Mouse (Mus musculus) intestine, postnatal 0 days (tissue): ENCODE data around the gene Spp2. TPM values are rescaled to one million over a fixed set of nuclear protein-coding genes. Genes with fewer than 3 reads are reported as not detected.
A peak's percentile ranks its signal among the peaks of the same experiment; 100 is the strongest.

Experiments used
- ATAC-seq: fragments of 200-750 bp; cut with Nextera tagmentation; 2 replicates; pipeline ENCODE4 v1.8.0; 2017; ENCODE audit warnings: mild to moderate bottlenecking, moderate TSS enrichment, moderate library complexity
- H3K27ac ChIP-seq: fragments of 300-500 bp; sonication (generic); 2 replicates; pipeline ENCODE4 v1.5.1; 2014; ENCODE audit warnings: mild to moderate bottlenecking, low read depth, low read length, moderate library complexity
- H3K27me3 ChIP-seq: fragments of 300-500 bp; sonication (generic); replicated peaks from 2 replicates; pipeline ENCODE4 v1.6.1; 2014; ENCODE audit warnings: low read length, mixed read lengths; ENCODE audit not compliant: control insufficient read depth, insufficient read depth
- H3K36me3 ChIP-seq: fragments of 300-500 bp; sonication (generic); 2 replicates; pipeline ENCODE4 v1.6.1; 2014; ENCODE audit warnings: mild to moderate bottlenecking, moderate library complexity; ENCODE audit not compliant: control insufficient read depth, insufficient read depth
- H3K4me1 ChIP-seq: fragments of 300-500 bp; sonication (generic); replicated peaks from 2 replicates; pipeline ENCODE4 v1.6.1; 2014; ENCODE audit warnings: antibody characterized with exemption, low read length, mixed read lengths; ENCODE audit not compliant: control insufficient read depth, insufficient read depth
- H3K4me2 ChIP-seq: fragments of 300-500 bp; sonication (generic); replicated peaks from 2 replicates; pipeline ENCODE4 v1.6.1; 2014; ENCODE audit warnings: low read depth, mild to moderate bottlenecking, moderate library complexity
- H3K4me3 ChIP-seq: fragments of 300-500 bp; sonication (generic); 2 replicates; pipeline ENCODE4 v1.5.1; 2014; ENCODE audit warnings: low read depth, low read length
- H3K9ac ChIP-seq: fragments of 300-500 bp; sonication (generic); 2 replicates; pipeline ENCODE4 v1.6.1; 2014; ENCODE audit warnings: mild to moderate bottlenecking, low read depth, low read length
- H3K9me3 ChIP-seq: fragments of 300-500 bp; sonication (generic); 2 replicates; pipeline ENCODE4 v1.6.1; 2016; ENCODE audit warnings: mixed run types; ENCODE audit not compliant: control insufficient read depth
- CTCF ChIP-seq: sonication (generic); IDR thresholded peaks from 2 replicates; pipeline ENCODE4 v1.5.1; 2016; ENCODE audit warnings: low read depth, mild to moderate bottlenecking, control low read depth, antibody characterized with exemption, moderate library complexity
- WGBS: fragments of 180-500 bp; shearing (Covaris S2); extraction: QIAGEN DNeasy Blood & Tissue Kit; methylation state at CpG from one replicate; pipeline ENCODE4 v1.1.7; 2014; 5-methylcytosine and 5-hydroxymethylcytosine counted together
- polyA plus RNA-seq: library from polyadenylated mRNA; unstranded; fragments of >200 nt; fragmentation: Nextera tagmentation; extraction: Ambion mirVana; gene quantifications from 2 replicates; pipeline ENCODE4 v1.2.1, GENCODE M21; 2015

The Spp2 gene
- polyA plus RNA-seq, 1 experiment from 2014 or later = 121 TPM

DNA sequence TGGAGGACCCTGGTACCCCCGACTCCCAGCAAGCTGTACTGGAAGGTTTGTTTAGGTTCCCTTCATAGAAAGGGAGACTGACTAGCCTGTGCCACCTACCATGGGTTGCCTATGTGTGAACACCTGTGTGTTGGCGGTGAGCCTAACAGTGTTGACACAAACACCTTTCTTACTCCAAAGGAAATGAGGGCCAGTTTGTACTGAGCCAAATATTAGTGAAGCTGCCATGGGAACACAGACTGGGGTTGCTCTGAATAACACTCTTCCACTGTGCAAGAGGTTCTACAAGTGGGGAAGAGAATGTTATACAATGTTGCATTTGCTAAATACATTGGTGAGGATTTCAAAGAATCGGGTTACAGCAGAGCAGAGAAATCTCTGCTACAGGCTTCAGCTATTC is 56.5 kb downstream of the Spp2 start:
- TF ChIP-seq CTCF = no peak
- H3K9me3 ChIP-seq = no peaks in the 10 kb centered on the region
- no peak overlapping the region for H3K27ac ChIP-seq
- no peaks in the 10 kb centered on the region for H3K4me1 ChIP-seq
- ATAC-seq = no peak
- H3K36me3 ChIP-seq = no peaks in the 10 kb centered on the region
- H3K4me3 ChIP-seq = no peak overlapping the region
- H3K27me3 ChIP-seq = no peaks in the 10 kb centered on the region
- H3K9ac ChIP-seq = no peak overlapping the region
- WGBS = 84% methylated on average over 3 of the region's 3 CpGs
- no peak overlapping the region for H3K4me2 ChIP-seq

GRCm38 (mm10) chr1:88464109-88464905 is 57.5 kb downstream of the Spp2 start:
- TF ChIP-seq CTCF = no peak
- Histone ChIP-seq H3K4me2 (no peak overlapping the region), H3K9me3 (no peaks in the 10 kb centered on the region), H3K9ac (no peak overlapping the region), H3K27ac (no peak overlapping the region), H3K36me3 (no peaks in the 10 kb centered on the region), H3K4me1 (no peaks in the 10 kb centered on the region), H3K4me3 (no peak overlapping the region), H3K27me3 (no peaks in the 10 kb centered on the region)
- peak; percentile 78 for ATAC-seq
- 57% methylated on average over 6 of the region's 6 CpGs for WGBS

DNA sequence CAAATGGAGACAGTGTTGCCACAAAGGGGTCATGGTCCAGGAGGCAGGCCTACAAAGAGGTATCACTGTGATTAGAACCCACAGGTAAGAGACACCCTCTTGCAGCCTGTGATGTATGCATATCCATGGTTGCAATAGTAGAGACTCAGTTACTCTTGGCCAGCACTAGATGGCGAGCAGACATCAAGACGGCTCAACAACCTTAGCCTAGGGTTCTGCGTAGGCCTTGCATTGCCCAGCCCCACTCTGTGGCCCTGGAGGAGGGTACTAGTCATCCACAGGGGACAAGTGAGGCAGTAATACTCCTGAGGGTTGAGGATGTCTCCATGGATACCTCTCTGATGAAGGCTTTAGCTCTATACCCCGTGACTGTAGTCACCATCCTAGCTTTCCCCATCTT is 59.0 kb downstream of the Spp2 start:
- no peak for ATAC-seq

GRCm38 (mm10) chr1:88466325-88467064 is 59.7 kb downstream of the Spp2 start:
- 65% methylated on average over 8 of the region's 8 CpGs for WGBS
- no peaks in the 10 kb centered on the region for H3K4me1 ChIP-seq
- H3K27ac ChIP-seq = no peak overlapping the region
- no peak for TF ChIP-seq CTCF
- no peak overlapping the region for H3K4me3 ChIP-seq
- H3K27me3 ChIP-seq = no peaks in the 10 kb centered on the region
- no peak overlapping the region for H3K9ac ChIP-seq
- ATAC-seq = no peak
- no peak overlapping the region for H3K4me2 ChIP-seq
- no peaks in the 10 kb centered on the region for H3K9me3 ChIP-seq
- H3K36me3 ChIP-seq = no peaks in the 10 kb centered on the region

More for the DNA sequence above, 59.0 kb downstream of the Spp2 start:
- no peaks in the 10 kb centered on the region for H3K4me1 ChIP-seq
- no peaks in the 10 kb centered on the region for H3K27me3 ChIP-seq
- H3K36me3 ChIP-seq = no peaks in the 10 kb centered on the region
- no peak overlapping the region for H3K4me3 ChIP-seq
- no peak overlapping the region for H3K9ac ChIP-seq
- peak; percentile 76 for TF ChIP-seq CTCF
- no peaks in the 10 kb centered on the region for H3K9me3 ChIP-seq
- H3K4me2 ChIP-seq = no peak overlapping the region
- WGBS = 75% methylated on average over 4 of the region's 4 CpGs
- H3K27ac ChIP-seq = no peak overlapping the region

- Histone ChIP-seq H3K4me2 (no peak overlapping the region), H3K4me1 (no peaks in the 10 kb centered on the region), H3K27me3 (no peaks in the 10 kb centered on the region), H3K4me3 (no peak overlapping the region), H3K27ac (no peak overlapping the region), H3K9ac (no peak overlapping the region), H3K9me3 (no peaks in the 10 kb centered on the region), H3K36me3 (no peaks in the 10 kb centered on the region)
- WGBS = 88% methylated on average over 5 of the region's 5 CpGs
- TF ChIP-seq CTCF = no peak
- ATAC-seq = no peak
Measured at GRCm38 (mm10) chr1:88467866-88468265, 61.1 kb downstream of the Spp2 start.

DNA sequence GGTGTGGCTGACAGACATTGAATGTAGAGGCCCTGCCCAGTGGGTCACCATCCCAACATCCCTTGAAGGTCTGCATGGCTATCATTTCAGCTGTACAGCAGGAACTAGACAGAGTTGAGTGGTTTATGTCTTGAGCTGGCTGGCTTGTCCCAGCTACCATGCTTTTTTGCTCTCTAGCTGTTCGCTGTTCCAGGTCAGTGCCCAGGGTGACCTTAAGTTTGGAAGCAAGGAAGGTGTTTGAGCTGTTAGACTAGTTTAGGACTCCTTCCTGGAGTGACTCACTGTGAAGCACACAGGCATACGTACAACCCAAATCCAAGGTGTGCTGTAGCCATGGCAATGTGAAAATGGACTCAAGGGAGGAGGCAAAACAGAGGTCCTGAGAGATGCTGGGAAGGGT is 61.6 kb downstream of the Spp2 start:
- TF ChIP-seq CTCF = no peak
- no peak for ATAC-seq
- H3K4me1 ChIP-seq = no peaks in the 10 kb centered on the region
- H3K4me3 ChIP-seq = no peak overlapping the region
- no peaks in the 10 kb centered on the region for H3K9me3 ChIP-seq
- H3K9ac ChIP-seq = no peak overlapping the region
- WGBS = 93% methylated on average over 2 of the region's 2 CpGs
- no peaks in the 10 kb centered on the region for H3K27me3 ChIP-seq
- no peaks in the 10 kb centered on the region for H3K36me3 ChIP-seq
- H3K27ac ChIP-seq = no peak overlapping the region
- no peak overlapping the region for H3K4me2 ChIP-seq
